Mouse (Mus musculus): ENCODE results near the gene Sgsm2.

- TF ChIP-seq CTCF (conservative IDR thresholded peaks at IDR 0.05; ENCODE audit: low read length) (no peak), NANOG (IDR thresholded peaks at IDR 0.05; ENCODE audit: borderline replicate concordance, low read length) (no peak)
Measured at GRCm38 (mm10) chr11:74843761-74844160, 53.1 kb downstream of the Sgsm2 start.
